Mouse (Mus musculus) kidney, embryonic 16.5 days (tissue): Measurements from ENCODE around the gene Khnyn. TPM values are rescaled to one million over a fixed set of nuclear protein-coding genes. Genes with fewer than 3 reads are reported as not detected.

Experiments used
- ATAC-seq: fragments of 200-750 bp; cut with Nextera tagmentation; 2 replicates; pipeline ENCODE4 v1.8.0; 2017; ENCODE audit warnings: moderate TSS enrichment; ENCODE audit not compliant: low FRiP score, low TSS enrichment
- H3K27ac ChIP-seq: fragments of 300-500 bp; sonication (generic); 2 replicates; pipeline ENCODE4 v1.5.1; 2014; ENCODE audit warnings: low read length
- H3K27me3 ChIP-seq: fragments of 300-500 bp; sonication (generic); 2 replicates; pipeline ENCODE4 v1.6.1; 2014; ENCODE audit warnings: low read length, control low read depth, mixed read lengths; ENCODE audit not compliant: insufficient read depth
- H3K36me3 ChIP-seq: fragments of 300-500 bp; sonication (generic); 2 replicates; pipeline ENCODE4 v1.6.1; 2014; ENCODE audit warnings: low read length, control low read depth, mixed read lengths; ENCODE audit not compliant: insufficient read depth
- H3K4me1 ChIP-seq: fragments of 300-500 bp; sonication (generic); 2 replicates; pipeline ENCODE4 v1.6.1; 2014; ENCODE audit warnings: low read length, control low read depth, mixed read lengths; ENCODE audit not compliant: insufficient read depth
- H3K4me2 ChIP-seq: fragments of 300-500 bp; sonication (generic); replicated peaks from 2 replicates; pipeline ENCODE4 v1.6.1; 2014; ENCODE audit warnings: low read depth, low read length
- H3K4me3 ChIP-seq: fragments of 300-500 bp; sonication (generic); 2 replicates; pipeline ENCODE4 v1.5.1; 2014; ENCODE audit warnings: mild to moderate bottlenecking, low read length
- H3K9ac ChIP-seq: fragments of 300-500 bp; sonication (generic); replicated peaks from 2 replicates; pipeline ENCODE4 v1.6.1; 2014; ENCODE audit warnings: low read length
- H3K9me3 ChIP-seq: fragments of 300-500 bp; sonication (generic); 2 replicates; pipeline ENCODE4 v1.6.1; 2016; ENCODE audit warnings: low read length, control low read depth
- WGBS: fragments of 180-500 bp; shearing (Covaris S2); extraction: QIAGEN DNeasy Blood & Tissue Kit; methylation state at CpG from one replicate; pipeline ENCODE4 v1.1.7; 2014; 5-methylcytosine and 5-hydroxymethylcytosine counted together
- polyA plus RNA-seq: library from polyadenylated mRNA; unstranded; fragments of >200 nt; fragmentation: Nextera tagmentation; extraction: Ambion mirVana; gene quantifications from 2 replicates; pipeline ENCODE4 v1.2.1, GENCODE M21; 2015

Gene Khnyn
- polyA plus RNA-seq, 1 experiment from 2014 or later = 18.7 TPM

DNA sequence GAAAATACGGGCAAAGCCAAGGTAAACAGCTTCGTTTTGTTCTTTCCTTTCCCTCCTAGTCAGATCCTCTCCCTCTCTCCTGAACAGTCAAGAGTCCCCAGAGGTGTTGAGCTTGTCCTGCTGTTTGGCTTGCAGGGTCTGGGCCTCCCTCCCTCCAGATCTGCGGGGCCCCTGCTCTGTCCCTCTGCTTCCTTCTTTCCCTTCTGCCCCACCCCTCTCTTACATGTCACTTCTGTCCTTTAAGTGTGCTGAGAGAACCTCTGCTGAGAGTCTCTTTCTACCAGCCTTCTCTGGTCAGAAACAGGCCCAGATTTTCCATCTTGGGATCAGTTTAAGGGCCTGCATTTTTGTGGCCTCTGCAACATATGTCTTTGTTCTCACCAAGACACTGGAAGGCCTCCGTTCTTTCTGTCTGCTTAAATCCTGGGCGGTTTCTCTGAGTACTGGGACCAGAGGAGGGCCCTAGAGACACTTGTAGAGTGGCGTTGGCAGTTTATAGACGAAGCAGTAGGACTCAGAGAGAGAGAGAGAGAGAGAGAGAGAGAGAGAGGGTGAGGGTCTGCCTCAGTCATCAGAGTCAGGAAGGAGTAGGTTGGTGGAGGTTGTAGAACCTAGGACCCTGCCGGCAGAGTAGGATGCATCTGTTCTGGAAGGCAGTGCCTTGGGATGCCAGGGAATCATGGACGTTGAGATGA, 30.2 kb upstream of the Khnyn start:
- no peaks in the 10 kb centered on the region for H3K9me3 ChIP-seq
- peak; percentile 10; the same call in 1 of the 2 replicates for ATAC-seq
- H3K27me3 ChIP-seq = no peaks in the 10 kb centered on the region
- peak overlapping the region; percentile 88 for H3K4me2 ChIP-seq
- H3K4me3 ChIP-seq = peak overlapping the region; percentile 71
- H3K9ac ChIP-seq = peak overlapping the region; percentile 69
- WGBS = under 1% methylated on average over 9 of the region's 9 CpGs
- peak overlapping the region; percentile 96 for H3K27ac ChIP-seq
- peaks cover 44% of the 10 kb centered on the region for H3K4me1 ChIP-seq
- 0 out of 2 replicates have a peak, but pooled peaks cover 3% of the 10 kb centered on the region for H3K36me3 ChIP-seq

DNA sequence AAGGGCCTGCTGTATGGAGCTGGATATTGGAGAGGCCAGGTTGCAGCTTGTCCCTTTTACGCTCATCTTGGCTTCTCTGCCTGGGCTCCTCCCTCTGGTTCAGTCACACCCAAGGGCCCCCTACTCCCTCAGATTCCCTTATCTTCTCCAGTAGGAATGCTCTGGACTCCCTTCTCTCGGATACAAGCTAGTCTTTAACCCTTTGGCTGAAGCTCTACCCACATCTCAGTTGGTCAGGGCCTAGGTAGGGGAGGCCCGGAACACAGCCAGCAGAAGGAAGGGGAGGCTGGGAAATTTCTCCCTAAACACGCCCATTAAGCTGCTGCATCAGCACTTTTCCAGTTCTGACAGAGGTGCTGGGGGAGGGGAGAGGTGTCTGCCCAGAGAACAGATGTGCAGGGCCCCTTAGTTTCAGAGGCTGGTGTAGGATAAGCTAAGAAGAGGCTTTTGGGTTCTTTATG, 29.6 kb upstream of the Khnyn start:
- H3K36me3 ChIP-seq = 0 out of 2 replicates have a peak, but pooled peaks cover 3% of the 10 kb centered on the region
- H3K27me3 ChIP-seq = no peaks in the 10 kb centered on the region
- WGBS = 1% methylated on average over 4 of the region's 4 CpGs
- peak overlapping the region; percentile 69 for H3K9ac ChIP-seq
- peak overlapping the region; percentile 71 for H3K4me3 ChIP-seq
- peak overlapping the region; percentile 96 for H3K27ac ChIP-seq
- peak; percentile 19 for ATAC-seq
- peak overlapping the region; percentile 88 for H3K4me2 ChIP-seq
- peaks cover 44% of the 10 kb centered on the region for H3K4me1 ChIP-seq
- no peaks in the 10 kb centered on the region for H3K9me3 ChIP-seq

GRCm38 (mm10) chr14:55857588-55857987, 27.2 kb upstream of the Khnyn start:
- Histone ChIP-seq H3K9ac (peak overlapping the region; percentile 34; the same call in 1 of the 2 replicates), H3K9me3 (no peaks in the 10 kb centered on the region), H3K4me1 (peaks cover 51% of the 10 kb centered on the region), H3K27me3 (no peaks in the 10 kb centered on the region), H3K36me3 (0 out of 2 replicates have a peak, but pooled peaks cover 3% of the 10 kb centered on the region), H3K4me3 (0 out of 2 replicates have a peak overlapping the region, but pooled peaks have one; percentile 1), H3K27ac (peak overlapping the region; percentile 30; the same call in 1 of the 2 replicates), H3K4me2 (peak overlapping the region; percentile 88)
- no peak for ATAC-seq
- 50% methylated on average over 4 of the region's 4 CpGs for WGBS

DNA sequence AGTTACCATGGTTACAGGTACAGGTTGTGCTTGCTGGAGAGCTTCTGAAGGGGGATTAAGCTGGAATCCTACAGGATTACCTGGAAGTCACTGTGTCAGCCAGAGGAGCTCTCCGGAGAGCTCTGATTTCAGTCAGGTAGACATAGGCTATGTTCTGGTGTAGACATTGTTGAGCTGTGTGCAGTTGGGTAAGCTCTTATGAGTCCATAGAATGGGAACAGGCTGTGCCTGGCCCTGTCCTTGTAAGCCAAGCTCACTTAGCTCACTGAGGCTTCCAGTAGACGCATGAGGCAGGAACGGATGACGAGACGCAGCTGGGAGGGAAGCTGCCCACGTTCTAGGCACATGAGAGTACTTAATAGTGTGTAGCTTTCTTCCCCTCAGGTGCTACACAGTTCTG, 22.6 kb upstream of the Khnyn start:
- no peak overlapping the region for H3K9ac ChIP-seq
- no peak overlapping the region for H3K27ac ChIP-seq
- ATAC-seq = 0 out of 2 replicates have a peak, but pooled peaks have one; percentile 26
- no peaks in the 10 kb centered on the region for H3K9me3 ChIP-seq
- H3K4me2 ChIP-seq = no peak overlapping the region
- peaks cover 44% of the 10 kb centered on the region for H3K36me3 ChIP-seq
- WGBS = 61% methylated on average over 6 of the region's 6 CpGs
- H3K27me3 ChIP-seq = no peaks in the 10 kb centered on the region
- H3K4me1 ChIP-seq = peaks cover 22% of the 10 kb centered on the region
- H3K4me3 ChIP-seq = no peak overlapping the region

DNA sequence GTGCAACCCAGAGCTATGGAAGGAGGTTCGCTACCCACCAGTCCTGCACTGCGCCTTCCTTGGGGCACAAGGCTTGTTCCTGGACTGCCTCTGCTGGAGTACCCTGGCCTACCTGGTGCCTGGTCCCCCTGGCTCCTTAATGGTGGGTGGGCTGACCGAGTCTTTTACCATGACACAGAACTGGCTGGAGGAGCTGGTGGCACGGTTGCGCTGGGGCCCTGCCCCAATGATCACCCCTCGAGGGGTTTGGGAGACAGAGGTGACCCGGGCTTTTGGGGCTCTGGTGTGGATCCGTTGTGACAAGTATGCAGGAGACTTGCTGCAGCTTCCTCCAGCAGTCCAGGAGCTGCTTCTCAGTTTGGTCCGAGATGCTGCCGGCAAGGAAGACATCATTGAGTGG, 21.8 kb upstream of the Khnyn start:
- Histone ChIP-seq H3K4me3 (no peak overlapping the region), H3K27ac (no peak overlapping the region; the same call in 1 of the 2 replicates), H3K4me1 (peaks cover 15% of the 10 kb centered on the region), H3K36me3 (peaks cover 46% of the 10 kb centered on the region), H3K9me3 (no peaks in the 10 kb centered on the region), H3K9ac (no peak overlapping the region), H3K27me3 (no peaks in the 10 kb centered on the region), H3K4me2 (no peak overlapping the region)
- 86% methylated on average over 10 of the region's 10 CpGs for WGBS
- no peak for ATAC-seq

- peak; percentile 41; the same call in 1 of the 2 replicates for ATAC-seq
Observed at GRCm38 (mm10) chr14:55863773-55864172, 21.0 kb upstream of the Khnyn start.

DNA sequence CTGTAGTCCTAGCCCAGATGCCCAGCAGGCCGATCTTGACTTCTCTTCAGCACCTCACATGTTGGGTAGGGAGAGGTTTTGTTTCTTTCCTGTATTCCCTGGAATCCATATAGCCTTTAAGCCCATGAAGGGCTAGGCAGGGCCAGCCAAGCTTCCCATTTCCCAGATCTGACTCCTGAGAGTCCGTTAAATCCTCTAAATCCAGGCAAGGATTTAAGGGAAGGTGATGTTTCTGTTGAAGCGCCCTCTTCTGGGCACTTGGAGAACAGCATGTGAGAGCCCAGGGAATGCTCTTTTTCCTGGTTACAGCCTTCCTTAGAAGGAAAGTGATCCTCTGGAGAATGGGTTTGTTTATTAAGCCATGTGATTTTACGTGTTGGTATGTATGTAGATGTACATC, 17.8 kb upstream of the Khnyn start:
- no peak for ATAC-seq
- no peak overlapping the region for H3K4me3 ChIP-seq
- 42% methylated on average over 4 of the region's 4 CpGs for WGBS
- no peak overlapping the region for H3K4me2 ChIP-seq
- H3K27ac ChIP-seq = no peak overlapping the region
- peaks cover 85% of the 10 kb centered on the region for H3K36me3 ChIP-seq
- H3K27me3 ChIP-seq = no peaks in the 10 kb centered on the region
- H3K9me3 ChIP-seq = no peaks in the 10 kb centered on the region
- H3K4me1 ChIP-seq = peaks cover 6% of the 10 kb centered on the region
- no peak overlapping the region for H3K9ac ChIP-seq

More at GRCm38 (mm10) chr14:55863773-55864172, 21.0 kb upstream of the Khnyn start:
- Histone ChIP-seq H3K27me3 (no peaks in the 10 kb centered on the region), H3K9ac (no peak overlapping the region), H3K27ac (no peak overlapping the region), H3K4me1 (peaks cover 15% of the 10 kb centered on the region), H3K4me3 (no peak overlapping the region), H3K4me2 (no peak overlapping the region), H3K9me3 (no peaks in the 10 kb centered on the region), H3K36me3 (peaks cover 54% of the 10 kb centered on the region)
- WGBS = 28% methylated on average over 7 of the region's 7 CpGs

DNA sequence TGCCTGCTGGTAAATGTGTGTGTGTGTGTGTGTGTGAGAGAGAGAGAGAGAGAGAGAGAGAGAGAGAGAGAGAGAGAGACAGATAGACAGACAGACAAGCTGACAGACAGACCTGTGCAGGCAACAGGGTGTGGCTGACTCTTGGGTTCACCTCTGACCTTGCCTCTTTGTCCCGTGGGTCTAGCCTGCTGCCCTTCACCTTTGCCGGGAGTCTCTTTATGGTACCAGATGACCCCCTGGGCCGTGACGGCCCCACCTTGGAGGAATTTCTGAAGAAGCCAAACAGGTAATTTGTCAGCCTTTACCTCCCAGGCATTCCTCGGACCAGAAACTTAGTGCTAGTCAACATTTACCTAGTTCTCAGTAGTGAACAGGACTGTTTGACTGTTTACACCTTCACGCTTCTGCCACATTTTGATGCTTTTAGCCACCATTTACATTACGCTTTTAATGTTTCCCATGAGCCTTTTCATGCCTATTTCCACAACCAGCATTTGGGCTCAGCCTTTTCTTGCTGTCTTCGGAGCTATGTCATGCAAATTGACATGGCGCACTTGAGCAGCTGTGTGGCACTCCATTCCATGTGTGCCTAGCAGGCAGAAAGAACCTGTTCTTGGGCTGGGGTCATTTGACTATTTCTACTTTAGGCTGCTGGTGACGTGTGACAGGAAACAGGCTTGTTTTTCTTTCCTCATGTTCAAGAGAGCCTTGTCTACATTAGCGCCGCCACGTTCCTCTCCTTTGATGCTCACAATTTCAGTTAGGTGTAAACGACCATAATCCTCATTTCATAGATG, 16.3 kb upstream of the Khnyn start:
- H3K4me3 ChIP-seq = no peak overlapping the region
- no peak overlapping the region for H3K27ac ChIP-seq
- H3K9me3 ChIP-seq = no peaks in the 10 kb centered on the region
- no peak for ATAC-seq
- peaks cover 89% of the 10 kb centered on the region for H3K36me3 ChIP-seq
- H3K9ac ChIP-seq = no peak overlapping the region
- H3K4me1 ChIP-seq = peaks cover 3% of the 10 kb centered on the region; the same call in 1 of the 2 replicates
- WGBS = 87% methylated on average over 14 of the region's 14 CpGs
- H3K4me2 ChIP-seq = no peak overlapping the region
- H3K27me3 ChIP-seq = no peaks in the 10 kb centered on the region

DNA sequence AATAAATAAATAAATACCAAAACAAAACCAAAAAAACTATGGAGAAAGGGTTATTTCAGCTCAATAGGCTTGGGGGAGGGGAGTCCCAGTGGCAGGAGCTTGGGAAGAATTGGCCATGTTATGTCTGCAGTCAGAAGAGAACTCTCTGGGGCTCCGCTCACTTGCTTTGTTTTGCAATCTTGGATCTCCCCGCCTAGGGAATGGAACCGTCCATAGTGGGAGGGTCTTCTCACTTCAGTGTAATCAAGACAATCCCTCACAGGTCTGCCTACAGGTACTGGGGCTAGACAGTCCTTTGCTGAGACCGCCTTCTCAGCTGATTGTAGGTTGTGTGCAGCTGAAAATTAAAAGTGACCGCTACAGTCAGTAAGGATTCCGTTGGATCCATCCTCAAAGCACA, 15.2 kb upstream of the Khnyn start:
- Histone ChIP-seq H3K4me2 (no peak overlapping the region), H3K4me1 (peaks cover 13% of the 10 kb centered on the region), H3K4me3 (no peak overlapping the region)

More for the DNA sequence above, 15.2 kb upstream of the Khnyn start:
- Histone ChIP-seq H3K27ac (no peak overlapping the region), H3K9me3 (no peaks in the 10 kb centered on the region), H3K9ac (no peak overlapping the region), H3K27me3 (no peaks in the 10 kb centered on the region), H3K36me3 (peaks cover 79% of the 10 kb centered on the region)
- no peak for ATAC-seq
- WGBS = 97% methylated on average over 6 of the region's 6 CpGs
